Mouse (Mus musculus) C2C12 (cell line): ENCODE measurements around the gene Ppm1j. TPM values are rescaled to one million over a fixed set of nuclear protein-coding genes. Genes with fewer than 3 reads are reported as not detected.
"Not testable (repeated sequence)": the region's sequence is repeated elsewhere in the genome, so short reads cannot be mapped to it uniquely, and the experiment has no call there.

Experiments used
- H3K27me3 ChIP-seq: one replicate; pipeline ENCODE4 v1.6.1; 2011; ENCODE audit not compliant: control insufficient read depth, insufficient read depth, insufficient read length
- H3K36me3 ChIP-seq: one replicate; pipeline ENCODE4 v1.6.1; 2011; ENCODE audit not compliant: control insufficient read depth, insufficient read depth
- H3K4me3 ChIP-seq: one replicate; pipeline ENCODE4 v1.5.1; 2011; ENCODE audit warnings: mild to moderate bottlenecking, control low read depth; ENCODE audit not compliant: poor library complexity, insufficient read depth, severe bottlenecking
- H3K79me2 ChIP-seq: one replicate; pipeline ENCODE4 v1.6.1; 2011; ENCODE audit not compliant: control insufficient read depth, insufficient read depth
- H3K79me3 ChIP-seq: one replicate; pipeline ENCODE4 v1.6.1; 2011; ENCODE audit warnings: low read depth, control low read depth
- H3ac ChIP-seq: one replicate; pipeline ENCODE3; 2011; ENCODE audit warnings: low read depth; ENCODE audit not compliant: control insufficient read depth, insufficient read length
- CEBPB ChIP-seq: IDR thresholded peaks from one replicate; pipeline ENCODE4 v1.6.1; 2011; ENCODE audit warnings: low read depth, mild to moderate bottlenecking, control low read depth, moderate library complexity
- CTCF ChIP-seq: IDR thresholded peaks from one replicate; pipeline ENCODE4 v1.5.1; 2011; ENCODE audit not compliant: control insufficient read depth, insufficient read depth, insufficient read length
- FOSL1 ChIP-seq: IDR thresholded peaks from one replicate; pipeline ENCODE4 v1.8.0; 2011; ENCODE audit warnings: mild to moderate bottlenecking, low read length; ENCODE audit not compliant: poor library complexity, insufficient read depth, severe bottlenecking
- MAX ChIP-seq: IDR thresholded peaks from one replicate; pipeline ENCODE4 v1.6.1; 2011; ENCODE audit warnings: mild to moderate bottlenecking, control low read depth
- MYOD1 ChIP-seq: IDR thresholded peaks from one replicate; pipeline ENCODE4 v1.6.1; 2011; ENCODE audit warnings: low read depth; ENCODE audit not compliant: control insufficient read depth, insufficient read length
- MYOG ChIP-seq: IDR thresholded peaks from one replicate; pipeline ENCODE4 v1.6.1; 2011; ENCODE audit not compliant: control insufficient read depth, insufficient read length; ENCODE audit errors: extremely low read depth
- USF1 ChIP-seq: IDR thresholded peaks from one replicate; pipeline ENCODE4 v1.6.1; 2011; ENCODE audit warnings: low read depth, mild to moderate bottlenecking, control low read depth, moderate library complexity
- polyA plus RNA-seq: library from polyadenylated mRNA; unstranded; fragments of >200 nt; fragmentation: generic; extraction: Trizol; gene quantifications from one replicate; pipeline ENCODE4 v1.2.1, GENCODE M21; 2012; ENCODE audit warnings: missing spikeins

Gene Ppm1j
- polyA plus RNA-seq, 1 experiment, result 0.08 TPM

DNA sequence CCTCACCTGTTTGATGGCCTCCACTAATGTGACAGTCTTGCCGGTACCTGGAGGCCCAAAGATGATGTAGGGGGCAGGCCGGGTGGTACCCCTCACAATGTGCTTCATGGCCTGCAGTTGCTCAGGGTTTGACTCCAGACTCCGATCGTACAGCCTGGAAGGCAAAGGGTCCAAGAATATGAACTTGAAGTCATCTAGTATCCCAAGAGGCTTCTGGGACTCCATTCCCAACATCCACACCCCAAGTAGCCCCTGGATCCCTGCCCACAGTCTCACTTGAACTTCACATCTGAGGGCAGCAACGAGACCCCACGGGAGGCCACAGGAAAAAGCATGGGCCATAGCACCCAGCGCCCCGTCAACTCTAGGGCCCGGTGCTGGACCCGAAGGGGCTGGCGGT is 19.8 kb downstream of the Ppm1j start:
- no peaks in the 10 kb centered on the region for H3K27me3 ChIP-seq
- no peaks in the 10 kb centered on the region for H3K79me2 ChIP-seq
- H3K4me3 ChIP-seq, result no peak overlapping the region
- TF ChIP-seq MYOD1, result no peak
- TF ChIP-seq FOSL1, result no peak
- TF ChIP-seq CEBPB, result no peak
- no peak for TF ChIP-seq USF1
- no peak for TF ChIP-seq MAX
- no peak for TF ChIP-seq MYOG
- TF ChIP-seq CTCF, result no peak
- H3ac ChIP-seq, result no peak overlapping the region
- H3K36me3 ChIP-seq, result peaks cover 29% of the 10 kb centered on the region
- H3K79me3 ChIP-seq, result no peaks in the 10 kb centered on the region

DNA sequence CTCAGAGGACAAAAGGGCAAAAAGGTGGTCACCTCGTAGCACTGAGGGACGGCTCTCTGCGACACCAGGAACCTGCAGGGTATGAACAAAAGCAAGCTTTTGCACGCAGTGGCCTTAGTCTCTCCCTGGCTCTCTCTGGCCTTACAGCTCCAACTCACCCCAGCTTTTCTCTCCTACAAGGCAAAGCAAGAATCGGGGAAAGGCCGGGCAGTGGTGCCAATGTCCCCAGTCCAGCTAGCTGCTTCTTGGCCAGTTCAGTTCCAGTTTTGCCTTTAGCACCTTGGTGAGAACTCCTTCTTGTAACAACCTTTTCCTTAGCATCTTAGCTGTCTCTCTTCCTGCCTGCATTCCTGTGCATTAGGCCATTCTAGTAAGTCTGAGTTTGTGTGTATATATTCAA is 20.6 kb downstream of the Ppm1j start:
- H3K36me3 ChIP-seq, result peaks cover 21% of the 10 kb centered on the region
- TF ChIP-seq MAX (no peak), CEBPB (no peak), FOSL1 (no peak), MYOG (no peak), USF1 (no peak), MYOD1 (no peak), CTCF (no peak)

DNA sequence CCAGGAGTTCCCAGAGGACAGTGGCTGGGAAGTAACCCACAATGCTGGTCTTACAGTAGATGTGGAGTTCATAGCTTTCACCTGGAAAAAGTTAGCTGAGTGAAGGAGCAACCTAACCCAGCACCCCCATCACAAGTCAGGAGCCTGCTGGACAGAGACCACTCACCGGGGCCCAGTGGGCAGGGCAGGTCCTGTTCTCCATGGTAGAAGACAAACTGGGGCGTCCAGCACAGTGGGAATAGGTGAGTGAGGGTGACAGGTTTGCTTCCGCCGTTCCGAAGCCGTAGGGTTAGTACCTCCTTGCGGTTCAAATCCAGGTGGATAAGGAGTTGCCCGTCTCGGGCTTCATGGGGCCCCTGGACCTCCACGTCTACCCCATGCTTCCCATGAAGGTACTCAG is 23.5 kb downstream of the Ppm1j start:
- no peaks in the 10 kb centered on the region for H3K79me3 ChIP-seq
- H3K36me3 ChIP-seq, result peaks cover 14% of the 10 kb centered on the region
- H3ac ChIP-seq, result no peak overlapping the region
- no peak overlapping the region for H3K4me3 ChIP-seq
- TF ChIP-seq CEBPB (no peak), FOSL1 (no peak), CTCF (no peak), MYOG (no peak)
- no peaks in the 10 kb centered on the region for H3K27me3 ChIP-seq
- no peaks in the 10 kb centered on the region for H3K79me2 ChIP-seq

More for the DNA sequence above, 20.6 kb downstream of the Ppm1j start:
- no peaks in the 10 kb centered on the region for H3K79me3 ChIP-seq
- H3ac ChIP-seq, result no peak overlapping the region
- H3K79me2 ChIP-seq, result no peaks in the 10 kb centered on the region
- H3K4me3 ChIP-seq, result no peak overlapping the region
- H3K27me3 ChIP-seq, result no peaks in the 10 kb centered on the region

- TF ChIP-seq CEBPB, result no peak
- no peak for TF ChIP-seq USF1
- no peak for TF ChIP-seq FOSL1
- TF ChIP-seq MYOD1, result no peak
- TF ChIP-seq MYOG, result no peak
- no peak for TF ChIP-seq CTCF
- no peak for TF ChIP-seq MAX
- no peaks in the 10 kb centered on the region for H3K27me3 ChIP-seq
- H3K79me3 ChIP-seq, result no peaks in the 10 kb centered on the region
- H3K79me2 ChIP-seq, result no peaks in the 10 kb centered on the region
- peaks cover 7% of the 10 kb centered on the region for H3K36me3 ChIP-seq
- no peak overlapping the region for H3K4me3 ChIP-seq
- no peak overlapping the region for H3ac ChIP-seq
Measured at GRCm38 (mm10) chr3:104805539-104805938, 24.7 kb downstream of the Ppm1j start.

DNA sequence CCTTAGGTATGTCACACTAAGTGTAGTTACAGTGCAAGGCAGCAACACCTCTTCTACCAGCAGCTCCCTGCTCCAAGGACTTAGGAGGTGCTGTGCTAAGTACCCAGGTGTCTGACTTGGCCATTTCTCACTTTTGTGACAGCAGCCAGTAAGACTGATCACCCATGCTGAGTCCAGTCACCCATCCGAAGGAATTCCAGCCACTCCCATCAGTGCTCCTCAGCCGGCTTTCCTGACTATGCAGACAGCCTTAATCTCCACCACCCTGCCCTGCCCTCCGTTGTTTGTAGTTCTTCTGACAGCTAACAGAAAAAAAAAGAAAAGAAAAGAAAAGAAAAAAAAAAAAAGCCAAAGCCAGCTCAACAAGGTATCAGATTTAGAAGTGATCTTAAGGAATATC is 30.9 kb downstream of the Ppm1j start:
- Histone ChIP-seq H3K4me3 (no peak overlapping the region), H3K79me2 (no peaks in the 10 kb centered on the region), H3K27me3 (no peaks in the 10 kb centered on the region), H3K36me3 (no peaks in the 10 kb centered on the region), H3K79me3 (no peaks in the 10 kb centered on the region), H3ac (no peak overlapping the region)
- no peak for TF ChIP-seq USF1
- TF ChIP-seq MYOD1, result no peak
- TF ChIP-seq CEBPB, result no peak
- TF ChIP-seq MAX, result no peak
- no peak for TF ChIP-seq CTCF
- TF ChIP-seq MYOG, result no peak
- TF ChIP-seq FOSL1, result no peak

GRCm38 (mm10) chr3:104812254-104812653 is 31.4 kb downstream of the Ppm1j start:
- TF ChIP-seq FOSL1, result no peak
- TF ChIP-seq MAX, result no peak
- no peak for TF ChIP-seq MYOG
- Histone ChIP-seq H3K79me3 (no peaks in the 10 kb centered on the region), H3K79me2 (no peaks in the 10 kb centered on the region), H3K4me3 (no peak overlapping the region), H3K36me3 (no peaks in the 10 kb centered on the region), H3K27me3 (no peaks in the 10 kb centered on the region), H3ac (no peak overlapping the region)

DNA sequence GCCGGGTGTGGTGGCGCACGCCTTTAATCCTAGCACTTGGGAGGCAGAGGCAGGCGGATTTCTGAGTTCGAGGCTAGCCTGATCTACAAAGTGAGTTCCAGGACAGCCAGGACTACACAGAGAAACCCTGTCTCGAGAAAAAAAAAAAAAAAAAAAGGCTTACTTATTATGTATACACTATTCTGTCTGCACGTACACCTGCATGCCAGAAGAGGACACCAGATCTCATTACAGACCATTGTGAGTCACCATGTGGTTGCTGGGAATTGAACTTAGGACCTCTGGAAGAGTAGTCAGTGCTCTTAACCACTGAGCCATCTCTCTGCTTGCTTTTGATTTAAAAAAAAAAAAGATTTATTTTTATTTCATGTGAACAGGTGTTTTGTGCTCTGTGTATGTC is 32.4 kb downstream of the Ppm1j start:
- H3ac ChIP-seq, H3K4me3 ChIP-seq: not testable (repeated sequence)

More for the DNA sequence above, 32.4 kb downstream of the Ppm1j start:
- not testable (repeated sequence) for H3K79me2 ChIP-seq, H3K27me3 ChIP-seq, H3K36me3 ChIP-seq, H3K79me3 ChIP-seq
